Mouse (Mus musculus) myocyte (in vitro differentiated cells): ENCODE data around the gene Amz2. TPM values are rescaled to one million over a fixed set of nuclear protein-coding genes. Genes with fewer than 3 reads are reported as not detected.

ENCODE experiments used
- H3K27me3 ChIP-seq: one replicate; pipeline ENCODE4 v1.6.1; 2011; ENCODE audit not compliant: control insufficient read depth, insufficient read depth, insufficient read length
- H3K36me3 ChIP-seq: one replicate; pipeline ENCODE4 v1.6.1; 2011; ENCODE audit not compliant: control insufficient read depth, insufficient read depth
- H3K4me2 ChIP-seq: one replicate; pipeline ENCODE4 v1.6.1; 2011; ENCODE audit warnings: low read depth, control low read depth
- H3K4me3 ChIP-seq: one replicate; pipeline ENCODE4 v1.5.1; 2011; ENCODE audit warnings: mild to moderate bottlenecking, control low read depth, moderate library complexity
- H3K79me2 ChIP-seq: one replicate; pipeline ENCODE4 v1.6.1; 2011; ENCODE audit not compliant: control insufficient read depth, insufficient read depth
- H3ac ChIP-seq: one replicate; pipeline ENCODE4 v1.6.1; 2011; ENCODE audit not compliant: control insufficient read depth, insufficient read length
- CEBPB ChIP-seq: IDR thresholded peaks from 2 replicates; pipeline ENCODE4 v1.6.1; 2011; ENCODE audit warnings: mild to moderate bottlenecking, moderate library complexity; ENCODE audit not compliant: poor library complexity, insufficient read depth, severe bottlenecking
- E2F4 ChIP-seq: IDR thresholded peaks from one replicate; pipeline ENCODE4 v1.6.1; 2011; ENCODE audit warnings: mild to moderate bottlenecking, control low read depth, moderate library complexity; ENCODE audit not compliant: insufficient read depth
- MAX ChIP-seq: IDR thresholded peaks from one replicate; pipeline ENCODE4 v1.6.1; 2011; ENCODE audit warnings: low read depth, mild to moderate bottlenecking, control low read depth
- MYOD1 ChIP-seq, 3 experiments: IDR thresholded peaks; one replicate each; pipeline ENCODE4 v1.6.1; 2011; ENCODE audit warnings: control low read depth in 2 of 3, low read depth in 2 of 3, mild to moderate bottlenecking in 2 of 3, moderate library complexity in 1 of 3; ENCODE audit not compliant: insufficient read length in 2 of 3, control insufficient read depth in 1 of 3
- MYOG ChIP-seq, 3 experiments: IDR thresholded peaks; one replicate each; pipeline ENCODE4 v1.6.1; 2011; ENCODE audit warnings: control low read depth in 2 of 3, low read depth in 2 of 3, mild to moderate bottlenecking in 2 of 3; ENCODE audit not compliant: insufficient read length in 2 of 3, control insufficient read depth in 1 of 3, insufficient read depth in 1 of 3
- POLR2A ChIP-seq: IDR thresholded peaks from one replicate; pipeline ENCODE4 v1.6.1; 2011; ENCODE audit warnings: low read depth, mild to moderate bottlenecking, control low read depth, moderate library complexity; ENCODE audit not compliant: insufficient read length
- POLR2AphosphoS2 ChIP-seq: IDR thresholded peaks from one replicate; pipeline ENCODE4 v1.6.1; 2011; ENCODE audit warnings: low read depth, control low read depth; ENCODE audit not compliant: insufficient read length
- REST ChIP-seq: IDR thresholded peaks from one replicate; pipeline ENCODE4 v1.6.1; 2011; ENCODE audit warnings: mild to moderate bottlenecking, control low read depth, moderate library complexity; ENCODE audit not compliant: insufficient read depth, insufficient read length
- SRF ChIP-seq: IDR thresholded peaks from one replicate; pipeline ENCODE4 v1.6.1; 2011; ENCODE audit warnings: low read depth; ENCODE audit not compliant: control insufficient read depth, insufficient read length
- TCF12 ChIP-seq: IDR thresholded peaks from one replicate; pipeline ENCODE4 v1.6.1; 2011; ENCODE audit warnings: mild to moderate bottlenecking, control low read depth; ENCODE audit not compliant: poor library complexity, insufficient read depth, severe bottlenecking
- TCF3 ChIP-seq: IDR thresholded peaks from one replicate; pipeline ENCODE4 v1.6.1; 2011; ENCODE audit warnings: low read depth, control low read depth; ENCODE audit not compliant: insufficient read length
- USF1 ChIP-seq: IDR thresholded peaks from one replicate; pipeline ENCODE4 v1.6.1; 2011; ENCODE audit warnings: low read depth, mild to moderate bottlenecking, control low read depth, moderate library complexity
- polyA plus RNA-seq: library from polyadenylated mRNA; unstranded; fragments of >200 nt; fragmentation: generic; extraction: Trizol; gene quantifications from one replicate; pipeline ENCODE4 v1.2.1, GENCODE M21; 2012; ENCODE audit warnings: missing spikeins

The Amz2 gene
- polyA plus RNA-seq, 1 experiment, result 31.5 TPM

GRCm38 (mm10) chr11:109439829-109440340 lies 14.1 kb downstream of the Amz2 start:
- Histone ChIP-seq H3K79me2 (no peaks in the 10 kb centered on the region), H3ac (no peak overlapping the region), H3K36me3 (peaks cover 9% of the 10 kb centered on the region), H3K4me2 (peak overlapping the region; percentile 93), H3K4me3 (peak overlapping the region; percentile 20), H3K27me3 (no peaks in the 10 kb centered on the region)
- no peak for TF ChIP-seq MAX
- TF ChIP-seq MYOD1 (IDR thresholded peaks at IDR 0.05; ENCODE audit: control insufficient read depth in 1 of 3, insufficient read length in 2 of 3, low read depth in 2 of 3), result peak in 2 of 3 experiments; percentile 47 to 76
- TF ChIP-seq MYOG (IDR thresholded peaks at IDR 0.05; ENCODE audit: control insufficient read depth in 1 of 3, insufficient read depth in 1 of 3, insufficient read length in 2 of 3, low read depth in 2 of 3), result peak in 2 of 3 experiments; percentile 43 to 68
- TF ChIP-seq POLR2AphosphoS2, result peak; percentile 48
- TF ChIP-seq POLR2A, result peak; percentile 44

DNA sequence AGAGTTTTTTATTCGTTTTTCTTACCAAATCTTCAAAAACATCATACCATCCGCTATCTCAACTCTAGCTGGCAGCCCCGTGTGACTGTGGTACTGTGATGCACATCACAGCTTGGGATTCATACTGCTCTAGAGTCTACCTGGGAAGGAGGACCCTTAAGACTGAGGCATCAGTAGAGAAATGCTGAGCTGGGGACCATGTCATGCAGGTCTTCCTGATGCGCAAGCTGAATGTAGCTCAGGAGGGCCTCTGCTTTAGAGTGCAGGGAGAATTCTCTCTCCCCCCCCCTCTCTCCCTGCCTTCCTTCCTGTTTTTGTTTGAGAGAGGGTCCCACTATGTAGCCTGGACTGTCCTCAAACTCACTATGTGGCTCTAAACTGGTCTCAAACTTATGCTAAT lies 14.9 kb downstream of the Amz2 start:
- no peak for TF ChIP-seq TCF12
- TF ChIP-seq MYOD1 (IDR thresholded peaks at IDR 0.05; ENCODE audit: control insufficient read depth in 1 of 3, insufficient read length in 2 of 3, low read depth in 2 of 3), result no peak
- TF ChIP-seq TCF3, result no peak
- no peak for TF ChIP-seq POLR2AphosphoS2
- no peak for TF ChIP-seq E2F4
- TF ChIP-seq USF1, result no peak
- TF ChIP-seq REST, result no peak
- TF ChIP-seq SRF, result no peak
- no peak for TF ChIP-seq POLR2A
- TF ChIP-seq CEBPB, result no peak
- no peak for TF ChIP-seq MYOG (IDR thresholded peaks at IDR 0.05; ENCODE audit: control insufficient read depth in 1 of 3, insufficient read depth in 1 of 3, insufficient read length in 2 of 3, low read depth in 2 of 3)
- TF ChIP-seq MAX, result no peak
- Histone ChIP-seq H3K4me3 (peak overlapping the region; percentile 20), H3ac (no peak overlapping the region), H3K79me2 (no peaks in the 10 kb centered on the region), H3K27me3 (no peaks in the 10 kb centered on the region), H3K36me3 (peaks cover 1% of the 10 kb centered on the region), H3K4me2 (peak overlapping the region; percentile 93)

DNA sequence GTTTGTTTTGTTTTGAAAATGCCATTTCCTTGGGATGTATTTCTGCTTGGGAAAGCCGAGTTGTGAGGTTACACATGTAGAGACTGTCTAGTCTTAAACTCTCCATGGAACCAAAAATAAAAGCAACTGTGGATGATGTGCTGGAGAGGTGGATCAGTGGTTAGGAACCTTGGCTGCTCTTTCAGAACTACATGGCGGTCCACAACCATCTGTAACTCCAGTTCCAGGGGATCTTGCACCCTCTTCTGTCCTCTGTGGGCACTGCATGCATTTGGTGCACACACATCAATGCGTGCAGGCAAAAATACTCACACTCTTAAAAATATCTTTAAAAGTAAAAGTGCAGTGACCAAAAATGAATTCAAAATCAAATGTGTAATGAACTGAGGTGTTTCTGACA lies 15.4 kb downstream of the Amz2 start:
- Histone ChIP-seq H3K79me2 (no peaks in the 10 kb centered on the region), H3K27me3 (no peaks in the 10 kb centered on the region), H3ac (no peak overlapping the region), H3K4me2 (no peak overlapping the region), H3K4me3 (peak overlapping the region; percentile 20), H3K36me3 (no peaks in the 10 kb centered on the region)
- TF ChIP-seq POLR2AphosphoS2 (no peak), REST (no peak), TCF12 (no peak), USF1 (no peak)

GRCm38 (mm10) chr11:109442166-109442730 lies 16.5 kb downstream of the Amz2 start:
- Histone ChIP-seq H3K36me3 (no peaks in the 10 kb centered on the region), H3K4me3 (no peak overlapping the region), H3K27me3 (no peaks in the 10 kb centered on the region), H3K4me2 (no peak overlapping the region), H3K79me2 (no peaks in the 10 kb centered on the region), H3ac (no peak overlapping the region)
- no peak for TF ChIP-seq SRF
- no peak for TF ChIP-seq POLR2A
- peak; percentile 39 to 80 (median 58) for TF ChIP-seq MYOD1 (IDR thresholded peaks at IDR 0.05; ENCODE audit: control insufficient read depth in 1 of 3, insufficient read length in 2 of 3, low read depth in 2 of 3)
- no peak for TF ChIP-seq USF1
- no peak for TF ChIP-seq REST
- TF ChIP-seq TCF12, result peak; percentile 15
- no peak for TF ChIP-seq MYOG (IDR thresholded peaks at IDR 0.05; ENCODE audit: control insufficient read depth in 1 of 3, insufficient read depth in 1 of 3, insufficient read length in 2 of 3, low read depth in 2 of 3)
- no peak for TF ChIP-seq E2F4
- no peak for TF ChIP-seq CEBPB
- TF ChIP-seq POLR2AphosphoS2, result no peak
- no peak for TF ChIP-seq MAX
- no peak for TF ChIP-seq TCF3

DNA sequence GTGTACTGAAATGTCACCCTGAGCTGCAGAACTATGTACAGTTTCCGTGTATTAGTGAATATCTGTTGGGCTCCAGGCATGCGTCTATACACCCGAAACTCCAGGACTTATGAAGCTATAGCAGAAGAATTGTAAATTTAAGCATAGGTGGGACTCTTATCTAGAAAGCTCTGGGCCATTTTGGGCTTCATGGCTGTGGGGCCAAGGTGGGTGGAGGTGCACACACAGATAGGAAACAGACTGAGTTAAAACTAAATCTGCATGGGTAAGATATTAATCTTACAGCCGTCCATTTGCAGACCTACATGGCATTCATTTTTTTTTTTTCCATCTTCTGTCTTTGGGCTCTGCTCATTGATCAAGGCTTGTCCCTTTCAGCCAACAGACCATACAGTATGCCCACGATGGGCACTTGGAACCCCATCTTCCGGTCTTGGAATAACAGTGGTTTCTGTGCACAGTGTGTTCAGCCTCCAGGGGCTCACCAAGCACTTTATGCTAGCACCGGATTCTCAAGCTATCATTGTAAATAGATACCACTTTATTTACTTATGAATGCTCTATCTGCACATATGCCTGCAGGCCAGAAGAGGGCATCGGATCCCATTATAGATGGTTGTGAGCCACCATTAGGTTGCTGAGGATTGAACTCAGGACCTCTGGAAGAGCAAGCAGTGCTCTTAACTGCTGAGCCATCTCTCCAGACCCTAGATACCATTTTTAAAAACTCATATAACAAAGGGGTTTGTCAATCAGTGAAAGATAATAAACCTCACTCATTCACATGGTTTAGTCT lies 17.9 kb downstream of the Amz2 start:
- H3K79me2 ChIP-seq, result no peaks in the 10 kb centered on the region
- H3K36me3 ChIP-seq, result no peaks in the 10 kb centered on the region
- H3ac ChIP-seq, result no peak overlapping the region
- no peak overlapping the region for H3K4me2 ChIP-seq
- TF ChIP-seq E2F4 (no peak), MAX (no peak), USF1 (no peak), TCF3 (no peak), MYOD1 (IDR thresholded peaks at IDR 0.05; ENCODE audit: control insufficient read depth in 1 of 3, insufficient read length in 2 of 3, low read depth in 2 of 3) (no peak), REST (no peak), POLR2A (no peak), POLR2AphosphoS2 (no peak), CEBPB (no peak)
- H3K27me3 ChIP-seq, result no peaks in the 10 kb centered on the region
- no peak overlapping the region for H3K4me3 ChIP-seq
